7 mouse cellular contexts compared by ENCODE assay signal in genomic region chr1:78310861-78311341, GRCm38 (mm10). TPM values are rescaled to one million over a fixed set of nuclear protein-coding genes. Genes with fewer than 3 reads are reported as not detected.
DNase-seq lines count a peak whose midpoint lies in the region; ATAC-seq lines count a peak whose summit lies in the region.

No protein-coding gene starts in this region.

- peak; percentile 14 for DNase-seq in adrenal gland, postnatal 25 days
- DNase-seq in cerebellum, postnatal 25 days, result peak; percentile 87
- DNase-seq in kidney, postnatal 36 days, result peak; percentile 14 to 61
- peak; percentile 28 for DNase-seq in lung, postnatal 10 days
- peak; percentile 8 for DNase-seq in right cerebral cortex, postnatal 4 days
- no peak for DNase-seq in thymus, postnatal 4 days

- H3K4me3 ChIP-seq in heart, embryonic 16.5 days (ENCODE audit: low read length), result peak overlapping the region; percentile 57

- no peaks in the 10 kb centered on the region for H3K9me3 ChIP-seq in heart, embryonic 16.5 days (replicated peaks; ENCODE audit: control insufficient read depth, low read length)

- no peaks in the 10 kb centered on the region for H3K36me3 ChIP-seq in heart, embryonic 16.5 days (ENCODE audit: control insufficient read depth, insufficient read depth)

- H3K4me1 ChIP-seq in heart, embryonic 16.5 days (ENCODE audit: control insufficient read depth, insufficient read depth, low read length), result peaks cover 12% of the 10 kb centered on the region; the same call in 1 of the 2 replicates

- H3K27ac ChIP-seq in heart, embryonic 16.5 days (ENCODE audit: low read length), result no peak overlapping the region

- H3K27me3 ChIP-seq in heart, embryonic 16.5 days (ENCODE audit: control insufficient read depth, insufficient read depth, low read length), result peaks cover 34% of the 10 kb centered on the region

- H3K4me2 ChIP-seq in heart, embryonic 16.5 days (ENCODE audit: low read depth, low read length), result peak overlapping the region; percentile 90

- WGBS in heart, embryonic 16.5 days, result 1% methylated on average over 17 of the region's 17 CpGs

- no peak for ATAC-seq in heart, embryonic 16.5 days (replicated peaks; ENCODE audit: extremely low read depth, insufficient read depth, low FRiP score)

- no peak overlapping the region for H3K9ac ChIP-seq in heart, embryonic 16.5 days (ENCODE audit: low read length)

RNA-seq across cellular contexts. Expression of gene Sgpp2, which starts 0.8 kb away (rescaled TPM):
- total RNA-seq in adrenal gland, postnatal 25 days (2021), result 0.79 and 0.90 TPM in 2 replicates
- 0.22 and 0.28 TPM in 2 replicates for polyA plus RNA-seq in heart, embryonic 16.5 days (2015; fragmentation: Nextera tagmentation; extraction: Ambion mirVana)
